Mouse (Mus musculus) liver, adult (tissue): ENCODE results near the gene Ddr1.

Source experiments
- GATA4 ChIP-seq: IDR thresholded peaks from 2 replicates; pipeline ENCODE4 v1.6.1; 2014; ENCODE audit warnings: mild to moderate bottlenecking, low read length; ENCODE audit not compliant: insufficient replicate concordance

Gene Ddr1

DNA sequence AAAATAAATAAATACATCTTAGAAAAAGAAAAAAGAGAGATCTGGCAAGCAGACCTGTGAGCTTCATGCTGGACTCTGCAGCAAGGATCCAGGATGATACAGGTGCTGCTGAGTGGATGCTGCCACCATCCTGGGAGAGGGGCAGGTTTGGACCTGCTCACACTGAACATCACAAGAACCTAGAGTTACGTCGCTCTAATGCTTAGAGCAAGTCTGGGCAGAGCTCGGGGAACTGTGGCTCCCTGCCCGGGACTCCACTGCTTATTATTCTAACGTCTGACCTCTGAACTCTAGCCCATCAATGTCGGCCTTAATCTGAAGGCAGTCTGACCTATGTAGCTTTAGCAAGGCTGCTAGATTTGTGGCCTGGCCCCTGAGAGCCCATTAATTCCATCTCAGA is 23.8 kb downstream of the Ddr1 start:
- no peak for TF ChIP-seq GATA4

DNA sequence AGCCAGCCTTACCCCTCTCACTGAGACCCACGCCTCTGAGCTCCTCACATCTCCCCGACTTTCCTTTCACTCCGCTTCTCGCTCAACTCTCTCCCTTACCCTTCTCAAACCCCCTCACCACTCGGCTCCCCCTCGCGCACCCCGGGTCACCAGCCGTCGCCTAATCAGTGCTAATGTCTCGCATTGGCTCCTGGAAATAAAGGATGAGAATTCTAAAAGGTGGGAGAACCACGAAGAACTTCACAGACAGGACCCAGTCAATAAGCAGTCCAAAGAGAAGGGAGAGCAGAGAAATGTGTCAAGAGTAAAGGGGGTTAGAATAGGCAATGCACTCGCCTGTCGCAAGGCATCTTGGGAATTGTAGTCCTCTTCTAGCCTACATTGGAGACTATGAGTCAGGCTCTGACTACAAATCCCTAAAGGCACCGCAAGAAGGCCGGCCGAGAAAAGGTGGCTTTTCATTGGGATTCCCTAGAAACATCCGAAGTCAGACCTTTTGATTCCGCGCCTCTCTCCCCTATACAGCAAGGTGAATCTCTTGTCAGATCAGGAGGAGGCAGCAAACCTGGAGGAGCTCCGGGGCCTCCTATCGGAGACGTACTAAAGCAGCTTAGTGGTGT is 30.9 kb downstream of the Ddr1 start, which contains the start of gene Gtf2h4:
Gene Gtf2h4, minus strand, starts transcription at position 324 of the 620 bp plus-strand sequence.
- TF ChIP-seq GATA4: no peak

DNA sequence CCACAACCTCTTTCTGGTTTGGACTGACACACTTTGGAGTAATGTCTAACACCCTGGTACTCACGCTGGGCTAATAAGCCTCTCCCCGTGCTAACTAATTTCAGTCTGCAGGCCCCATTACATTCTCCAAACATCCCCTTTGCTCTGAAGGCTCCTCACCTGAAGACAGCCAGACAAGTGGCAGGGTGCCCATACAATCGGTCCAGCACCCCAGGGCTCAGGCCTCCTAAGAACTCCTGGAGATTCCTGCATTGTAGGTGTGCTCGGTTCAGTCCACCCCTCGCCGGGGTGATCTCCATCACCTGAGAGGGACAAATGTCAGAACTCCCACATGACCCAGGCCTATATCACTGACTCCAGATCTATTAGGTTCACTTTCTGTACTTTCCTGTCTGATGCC is 31.9 kb downstream of the Ddr1 start:
- no peak for TF ChIP-seq GATA4

DNA sequence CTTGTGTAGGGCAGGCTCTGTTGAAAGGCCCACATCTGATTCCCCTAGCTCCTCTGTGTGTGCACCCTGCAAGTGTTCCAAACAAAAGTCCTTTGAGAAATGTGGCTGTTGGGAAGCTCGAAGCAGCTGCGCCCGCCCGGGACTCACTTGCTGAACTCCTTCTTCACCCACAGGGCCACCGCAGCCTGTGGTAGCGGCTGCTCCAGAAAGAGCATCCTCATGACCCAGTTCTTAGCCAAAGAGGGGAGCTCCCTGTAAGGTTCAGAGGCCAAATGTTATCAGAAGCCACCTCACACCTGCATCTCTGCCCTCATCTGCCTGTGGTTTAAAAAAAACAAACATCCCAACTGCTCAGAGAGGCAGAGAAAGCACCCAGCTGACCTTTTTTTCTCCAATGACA is 32.6 kb downstream of the Ddr1 start:
- no peak for TF ChIP-seq GATA4

DNA sequence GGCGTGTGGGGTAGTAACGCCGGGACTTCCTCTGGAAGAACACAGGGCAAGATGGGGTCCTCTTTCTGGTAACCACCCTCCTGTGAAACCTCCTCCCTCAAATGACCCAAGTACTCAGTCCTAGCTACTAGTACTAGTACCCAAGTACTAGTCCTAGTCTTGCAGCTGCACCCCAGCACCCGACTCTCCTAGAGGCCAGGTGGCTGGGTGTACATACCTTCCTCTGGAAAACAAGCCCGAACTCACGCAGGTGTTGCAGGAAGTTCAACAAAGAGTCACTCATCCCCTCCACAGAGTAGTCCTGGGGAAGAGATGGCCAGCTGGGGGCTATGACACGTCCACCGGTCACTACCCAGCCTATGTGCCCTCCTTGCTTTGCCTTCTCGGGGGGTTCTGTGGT is 34.7 kb downstream of the Ddr1 start:
- no peak for TF ChIP-seq GATA4

DNA sequence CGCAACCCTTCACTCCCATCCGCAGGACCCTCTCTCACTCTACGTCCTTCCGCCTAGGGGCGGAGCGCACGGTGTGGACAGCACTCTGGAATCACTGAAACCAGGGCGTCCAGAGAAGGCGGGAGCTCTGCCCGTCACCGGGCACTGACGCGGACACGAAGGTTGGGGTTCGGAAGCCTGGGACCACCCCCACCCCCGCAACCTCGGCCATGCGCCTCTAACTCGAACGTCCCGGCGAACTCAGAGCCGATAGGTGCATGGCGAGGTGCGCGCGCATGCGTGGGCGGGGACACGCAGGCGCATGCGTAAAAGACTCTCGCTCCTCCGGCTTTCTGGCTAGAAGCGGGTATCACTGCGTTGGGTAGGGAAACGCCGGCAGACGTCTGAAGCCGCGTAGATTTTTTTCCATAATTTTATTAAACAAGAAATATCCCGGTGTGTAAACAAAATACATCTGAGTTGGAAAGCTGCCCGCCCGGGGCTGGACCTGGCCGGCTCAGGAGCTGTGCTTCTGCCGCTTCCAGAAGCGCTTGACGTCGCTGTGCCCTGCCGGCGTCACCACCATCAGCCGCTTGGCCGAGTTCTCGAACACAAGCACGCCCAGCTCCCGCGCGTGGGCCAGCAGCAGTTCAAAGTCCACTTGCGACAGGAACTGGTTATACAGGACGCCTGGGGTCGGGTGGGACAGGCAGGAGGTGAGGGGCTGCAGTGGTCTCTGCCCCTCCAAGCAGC is 36.9 kb downstream of the Ddr1 start, which contains the start of gene Vars2:
Gene Vars2, minus strand, starts transcription at position 259 of the 732 bp plus-strand sequence.
- TF ChIP-seq GATA4: no peak; the same call in 1 of the 2 replicates

DNA sequence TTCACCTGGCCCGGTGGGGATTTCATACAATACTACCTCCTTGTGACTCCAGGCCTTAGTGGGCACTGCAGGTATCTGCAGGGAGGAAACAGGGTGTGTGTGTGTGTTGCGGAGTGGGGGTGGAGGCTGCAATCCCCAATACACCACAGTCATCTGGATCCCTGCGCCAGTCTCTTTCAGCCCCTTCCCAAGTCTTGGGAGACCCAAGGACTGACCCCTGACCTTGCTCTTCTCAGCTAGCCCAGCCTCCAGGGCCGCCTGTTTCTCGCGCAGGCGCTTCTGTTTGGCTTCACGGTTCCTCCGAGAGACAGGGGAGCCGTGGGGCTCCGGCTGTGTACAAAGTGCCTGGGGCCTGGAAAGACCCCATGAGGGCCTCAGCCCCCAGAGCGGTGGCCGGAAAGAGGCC is 37.6 kb downstream of the Ddr1 start:
- TF ChIP-seq GATA4: no peak

DNA sequence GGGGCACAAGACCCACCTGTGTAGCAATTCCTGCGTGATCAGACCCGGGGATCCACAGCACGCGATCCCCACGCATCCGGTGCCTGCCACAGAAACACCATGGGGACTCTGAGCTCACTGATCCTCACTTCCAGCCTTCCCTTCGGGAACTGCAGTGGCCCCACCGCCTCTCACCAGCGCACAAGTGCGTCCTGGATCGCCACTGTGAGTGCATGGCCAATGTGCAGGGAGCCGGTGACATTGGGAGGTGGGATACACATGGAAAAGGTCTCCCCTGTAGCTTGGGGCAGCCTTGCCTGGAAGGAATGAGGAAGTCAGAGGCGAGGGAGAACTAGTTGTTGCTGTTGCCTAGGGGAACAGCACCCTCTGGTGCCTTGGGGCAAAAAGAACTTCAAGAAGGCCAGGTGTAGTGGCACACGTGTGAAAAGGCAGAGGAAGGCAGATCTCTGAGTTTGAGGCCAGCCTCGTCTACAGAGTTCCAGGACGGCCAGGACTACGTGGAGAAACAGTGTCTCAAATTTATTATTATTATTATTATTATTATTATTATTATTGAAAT is 38.4 kb downstream of the Ddr1 start:
- no peak for TF ChIP-seq GATA4

DNA sequence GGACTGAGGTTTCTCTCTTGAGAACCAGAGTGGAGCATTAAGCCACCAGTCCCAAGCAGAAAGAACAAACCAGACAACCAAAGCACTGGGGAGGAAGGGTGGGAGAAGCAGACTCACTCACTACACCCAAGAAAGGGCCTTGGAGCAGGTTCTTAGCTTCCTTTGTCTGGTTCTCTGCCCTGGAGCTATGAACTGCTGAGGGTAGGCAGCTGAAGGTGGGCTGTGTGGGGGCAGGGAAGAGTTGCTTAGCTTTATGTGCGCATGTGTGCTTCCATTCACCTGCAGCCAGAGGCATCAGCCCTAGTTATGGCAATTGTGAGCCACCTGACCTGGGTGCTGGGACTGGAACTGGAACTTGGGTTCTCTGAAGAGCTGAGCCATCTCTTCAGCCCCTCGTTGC is 51.3 kb downstream of the Ddr1 start:
- TF ChIP-seq GATA4: no peak

DNA sequence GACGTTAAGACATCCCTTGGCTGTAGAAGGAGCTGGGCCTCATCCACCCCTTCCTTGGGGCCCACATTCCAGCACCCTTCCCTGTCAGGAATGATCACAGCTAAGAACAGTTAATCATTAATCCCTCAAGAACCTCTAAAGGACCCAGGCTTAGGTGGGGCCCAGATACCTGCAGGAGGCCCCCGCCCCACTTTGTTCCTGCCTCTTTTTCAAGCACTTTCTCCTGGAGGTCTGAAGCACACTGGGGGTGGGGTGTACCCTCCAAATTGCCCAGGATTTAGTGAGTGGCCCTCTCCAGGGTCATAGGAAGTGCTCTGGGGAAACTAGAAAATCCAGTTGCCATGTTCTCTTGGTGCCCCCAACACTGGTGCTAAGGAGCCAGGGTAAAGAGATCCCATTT is 55.0 kb downstream of the Ddr1 start:
- TF ChIP-seq GATA4: no peak

DNA sequence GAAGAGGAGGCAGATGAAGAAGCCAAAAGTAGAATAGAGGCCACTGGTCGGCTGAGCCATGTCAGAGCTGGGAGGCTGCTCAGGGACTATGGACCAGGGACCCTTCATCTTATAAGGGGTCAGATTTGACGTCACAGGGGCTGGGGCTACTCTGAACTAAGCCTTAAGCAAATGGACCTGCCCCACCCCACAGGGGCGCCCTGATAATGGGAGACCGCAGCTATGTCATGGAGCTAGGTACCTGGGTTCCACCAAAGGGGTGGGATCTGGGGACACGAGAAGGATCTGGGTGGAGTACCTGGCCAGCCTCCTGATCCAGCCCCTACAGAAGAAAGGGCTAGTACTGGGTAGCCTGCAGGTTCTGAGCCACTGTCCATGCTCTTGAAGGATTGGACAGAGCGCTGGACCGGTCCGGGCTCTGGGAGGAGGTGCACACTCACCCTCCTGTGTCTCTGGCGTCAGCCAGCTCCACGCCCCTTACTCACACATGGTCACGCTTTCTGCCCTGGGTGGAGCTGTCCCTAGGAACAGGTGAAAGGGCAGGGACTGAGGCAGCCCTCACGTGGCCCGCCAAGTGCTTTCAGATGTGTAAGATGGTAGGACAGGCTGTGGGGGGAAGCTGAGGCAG is 60.7 kb downstream of the Ddr1 start, which contains the start of gene Mucl3:
Gene Mucl3, minus strand, starts transcription at position 87 of the 628 bp plus-strand sequence.
- TF ChIP-seq GATA4: no peak

DNA sequence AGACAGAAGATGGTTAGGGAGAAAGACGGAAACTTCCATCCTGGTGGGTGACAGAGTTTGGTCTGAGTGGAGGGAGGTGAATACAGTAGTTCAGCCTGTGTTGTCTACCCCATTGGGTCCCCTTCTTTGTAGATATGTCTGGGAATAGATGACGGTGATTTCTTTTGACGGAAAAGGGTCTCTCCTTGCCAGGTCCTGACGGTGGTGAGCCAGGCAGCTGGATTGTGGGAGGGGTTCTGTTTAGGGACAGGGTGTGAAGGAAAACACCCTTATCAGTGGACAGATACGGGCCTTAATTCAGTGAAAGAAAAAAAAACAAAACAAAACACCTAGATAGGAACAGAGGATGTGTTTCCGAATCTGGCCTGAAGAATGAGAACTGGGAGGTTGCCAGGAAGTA is 65.1 kb downstream of the Ddr1 start:
- TF ChIP-seq GATA4: no peak

DNA sequence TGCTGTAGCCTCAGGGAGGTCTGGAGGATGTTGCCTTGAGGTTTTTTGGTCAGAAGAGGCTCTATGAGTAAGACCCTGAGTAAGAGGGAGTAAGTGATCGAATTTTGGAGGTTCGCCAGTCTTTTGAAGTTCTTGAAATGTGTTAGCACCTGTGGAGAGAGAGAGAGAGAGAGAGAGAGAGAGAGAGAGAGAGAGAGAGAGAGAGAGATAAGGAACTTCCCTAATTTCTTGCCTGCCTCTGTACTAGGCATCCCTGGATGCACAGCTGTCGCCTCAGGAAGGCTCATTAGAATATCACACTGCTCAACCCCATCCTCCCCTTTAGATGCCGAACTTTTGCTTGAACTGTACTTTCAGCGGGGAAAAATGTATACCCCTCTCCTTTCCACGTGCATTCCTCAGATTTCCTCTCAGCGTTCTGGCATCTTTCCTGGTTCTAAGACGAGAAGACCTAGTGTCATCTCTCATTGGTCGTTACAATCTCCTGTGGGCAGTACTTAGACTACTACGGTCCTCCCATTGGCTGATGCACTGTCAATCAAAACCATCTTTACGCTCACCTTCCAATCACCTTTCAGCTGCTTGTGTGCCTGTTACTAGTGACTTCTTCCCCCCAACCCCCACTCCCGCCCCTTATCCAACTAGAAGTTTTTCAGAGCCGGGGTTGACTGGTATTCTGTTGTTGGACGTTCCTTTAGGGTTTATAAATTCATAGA is 65.8 kb downstream of the Ddr1 start:
- TF ChIP-seq GATA4: no peak

DNA sequence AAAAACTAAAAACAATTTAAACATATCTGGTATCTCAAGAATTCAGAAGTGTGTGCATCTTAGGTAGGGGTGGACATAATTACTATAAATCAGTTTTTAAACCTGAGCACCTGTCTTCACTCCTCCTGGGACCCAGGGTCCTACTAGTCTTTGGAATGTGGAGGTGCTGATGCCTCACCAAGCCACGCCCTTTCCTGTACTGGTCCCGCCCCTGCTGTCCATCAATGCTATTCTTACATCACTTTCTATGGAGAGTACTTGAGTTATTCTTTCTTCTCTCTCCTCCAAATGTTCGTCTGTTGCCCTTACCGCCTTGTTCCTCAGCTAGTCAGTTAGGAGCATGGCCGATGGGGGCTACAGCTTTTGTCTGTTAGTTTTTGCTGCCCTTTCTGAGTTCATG is 68.1 kb downstream of the Ddr1 start:
- no peak for TF ChIP-seq GATA4

DNA sequence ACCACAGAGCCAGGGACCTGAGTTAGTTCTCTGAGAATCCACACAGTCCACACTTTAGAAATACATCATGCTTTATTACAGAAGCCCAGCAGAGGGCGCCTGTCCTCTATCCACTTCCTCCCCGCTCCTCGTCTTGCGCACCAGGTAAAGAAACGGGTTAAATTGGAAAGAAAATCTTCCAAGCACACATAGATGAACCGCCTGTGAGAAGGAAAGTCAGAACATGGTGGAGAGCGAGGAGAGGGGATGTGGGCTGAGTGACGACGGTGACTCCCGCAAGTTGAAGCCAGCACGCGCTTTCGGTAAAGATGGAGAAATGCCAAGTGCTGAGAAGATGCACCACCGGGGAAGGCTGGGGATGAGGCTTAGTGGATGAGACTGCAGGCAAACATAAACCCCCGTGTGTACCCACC is 68.7 kb downstream of the Ddr1 start:
- TF ChIP-seq GATA4: no peak
